Mouse (Mus musculus) MEL (cell line): Measurements from ENCODE around the gene Fcrls. TPM values are rescaled to one million over a fixed set of nuclear protein-coding genes. Genes with fewer than 3 reads are reported as not detected.

ENCODE experiments used
- DNase-seq: peaks from one replicate; pipeline ENCODE4 v3.0.0; 2011; ENCODE audit warnings: low read depth, low spot score
- H3K27ac ChIP-seq: 2 replicates; pipeline ENCODE4 v1.5.1; 2012; ENCODE audit warnings: low read depth, mild to moderate bottlenecking, control low read depth, low read length, moderate library complexity; ENCODE audit not compliant: control insufficient read depth
- H3K27me3 ChIP-seq, 2 experiments: fragments of 150-350 bp in 1 of 2; sonication (generic) in 1 of 2; 2 replicates each; pipeline ENCODE4 v1.6.1; 2012; ENCODE audit warnings: low read length in 2 of 2, mild to moderate bottlenecking in 2 of 2, improper control_type of control experiment in 1 of 2, moderate library complexity in 1 of 2; ENCODE audit not compliant: insufficient read depth in 2 of 2, control insufficient read depth in 1 of 2
- H3K36me3 ChIP-seq, 2 experiments: 2 replicates each; pipeline ENCODE4 v1.6.1; 2012 to 2014; ENCODE audit warnings: low read length in 2 of 2, improper control_type of control experiment in 1 of 2, inconsistent platforms in 1 of 2, mild to moderate bottlenecking in 1 of 2; ENCODE audit not compliant: insufficient read depth in 2 of 2, control insufficient read depth in 1 of 2
- H3K4me1 ChIP-seq, 2 experiments: fragments of 150-350 bp in 1 of 2; sonication (generic) in 1 of 2; 2 replicates each; pipeline ENCODE4 v1.6.1; 2012; ENCODE audit warnings: low read length in 2 of 2, improper control_type of control experiment in 1 of 2, mild to moderate bottlenecking in 1 of 2; ENCODE audit not compliant: insufficient read depth in 2 of 2, control insufficient read depth in 1 of 2
- H3K4me3 ChIP-seq, 2 experiments: fragments of 150-350 bp in 1 of 2; sonication (generic) in 1 of 2; 2 replicates each; pipeline ENCODE4 v1.5.1; 2012; ENCODE audit warnings: low read depth in 2 of 2, low read length in 2 of 2, mild to moderate bottlenecking in 2 of 2, moderate library complexity in 2 of 2, control low read depth in 1 of 2, improper control_type of control experiment in 1 of 2; ENCODE audit not compliant: control insufficient read depth in 1 of 2, insufficient read depth in 1 of 2
- H3K79me2 ChIP-seq: 2 replicates; pipeline ENCODE4 v1.6.1; 2012; ENCODE audit warnings: mild to moderate bottlenecking, low read length, moderate library complexity; ENCODE audit not compliant: control insufficient read depth, poor library complexity, insufficient read depth
- H3K9ac ChIP-seq: 2 replicates; pipeline ENCODE4 v1.6.1; 2012; ENCODE audit warnings: low read depth, mild to moderate bottlenecking, control low read depth, low read length, moderate library complexity; ENCODE audit not compliant: control insufficient read depth, poor library complexity, severe bottlenecking
- H3K9me3 ChIP-seq: fragments of 150-350 bp; sonication (generic); replicated peaks from 2 replicates; pipeline ENCODE4 v1.6.1; 2012; ENCODE audit warnings: mild to moderate bottlenecking, low read length, improper control_type of control experiment, moderate library complexity; ENCODE audit not compliant: insufficient read depth
- BHLHE40 ChIP-seq: IDR thresholded peaks from 2 replicates; pipeline ENCODE4 v1.6.1; 2012; ENCODE audit warnings: low read depth, mild to moderate bottlenecking, inconsistent platforms, low read length, improper control_type of control experiment, borderline replicate concordance
- CHD1 ChIP-seq: IDR thresholded peaks from 2 replicates; pipeline ENCODE4 v1.6.1; 2012; ENCODE audit warnings: low read depth, mild to moderate bottlenecking, inconsistent platforms, low read length, improper control_type of control experiment
- CTCF ChIP-seq, 3 experiments: IDR thresholded peaks in 2 of 3; conservative IDR thresholded peaks in 1 of 3; 2 replicates each; pipeline ENCODE4 v1.5.1; 2011 to 2012; ENCODE audit warnings: low read length in 3 of 3, low read depth in 2 of 3, mild to moderate bottlenecking in 2 of 3, improper control_type of control experiment in 1 of 3, inconsistent platforms in 1 of 3, mixed read lengths in 1 of 3, moderate library complexity in 1 of 3; ENCODE audit not compliant: control insufficient read depth in 1 of 3, insufficient read depth in 1 of 3, poor library complexity in 1 of 3, severe bottlenecking in 1 of 3
- E2F4 ChIP-seq: IDR thresholded peaks from 2 replicates; pipeline ENCODE4 v1.6.1; 2011; ENCODE audit warnings: low read depth, low read length, improper control_type of control experiment, borderline replicate concordance
- GABPA ChIP-seq: IDR thresholded peaks from 2 replicates; pipeline ENCODE4 v1.6.1; 2012; ENCODE audit warnings: low read depth, mild to moderate bottlenecking, inconsistent platforms, low read length, improper control_type of control experiment, moderate library complexity
- GATA1 ChIP-seq: IDR thresholded peaks from 2 replicates; pipeline ENCODE4 v1.6.1; 2011; ENCODE audit warnings: low read depth, low read length, improper control_type of control experiment
- HCFC1 ChIP-seq: IDR thresholded peaks from 2 replicates; pipeline ENCODE4 v1.6.1; 2012; ENCODE audit warnings: low read depth, mild to moderate bottlenecking, inconsistent platforms, low read length, improper control_type of control experiment, moderate library complexity
- JUND ChIP-seq: IDR thresholded peaks from 2 replicates; pipeline ENCODE4 v1.6.1; 2011; ENCODE audit warnings: low read depth, mild to moderate bottlenecking, improper control_type of control experiment, low read length
- KAT2A ChIP-seq: conservative IDR thresholded peaks from 2 replicates; pipeline ENCODE4 v1.6.1; 2012; ENCODE audit warnings: low read depth, low read length, improper control_type of control experiment, inconsistent platforms
- MAFK ChIP-seq: IDR thresholded peaks from 2 replicates; pipeline ENCODE4 v1.6.1; 2011; ENCODE audit warnings: low read depth, mild to moderate bottlenecking, low read length, improper control_type of control experiment, borderline replicate concordance
- MAZ ChIP-seq: IDR thresholded peaks from 2 replicates; pipeline ENCODE4 v1.6.1; 2012; ENCODE audit warnings: low read depth, mild to moderate bottlenecking, inconsistent platforms, low read length, improper control_type of control experiment
- MEF2A ChIP-seq: IDR thresholded peaks from 2 replicates; pipeline ENCODE4 v1.6.1; 2014; ENCODE audit warnings: low read depth, mild to moderate bottlenecking, inconsistent platforms, low read length, improper control_type of control experiment; ENCODE audit not compliant: poor library complexity, insufficient replicate concordance, severe bottlenecking; ENCODE audit errors: extremely low read depth
- MXI1 ChIP-seq: IDR thresholded peaks from 2 replicates; pipeline ENCODE4 v1.6.1; 2011; ENCODE audit warnings: mild to moderate bottlenecking, low read depth, low read length, improper control_type of control experiment
- MYB ChIP-seq: IDR thresholded peaks from 2 replicates; pipeline ENCODE4 v1.6.1; 2011; ENCODE audit warnings: mild to moderate bottlenecking, low read depth, low read length, improper control_type of control experiment
- NELFE ChIP-seq: IDR thresholded peaks from 2 replicates; pipeline ENCODE4 v1.6.1; 2011; ENCODE audit warnings: low read depth, low read length, improper control_type of control experiment
- POLR2AphosphoS5 ChIP-seq: IDR thresholded peaks from 2 replicates; pipeline ENCODE4 v1.6.1; 2012; ENCODE audit warnings: low read depth, borderline replicate concordance, mild to moderate bottlenecking, inconsistent platforms, low read length, moderate library complexity, mixed read lengths
- RAD21 ChIP-seq: IDR thresholded peaks from 2 replicates; pipeline ENCODE4 v1.6.1; 2011; ENCODE audit warnings: mild to moderate bottlenecking, low read depth, low read length, improper control_type of control experiment
- RCOR1 ChIP-seq: IDR thresholded peaks from 2 replicates; pipeline ENCODE4 v1.6.1; 2012; ENCODE audit warnings: low read depth, mild to moderate bottlenecking, inconsistent platforms, low read length, improper control_type of control experiment
- SIN3A ChIP-seq: IDR thresholded peaks from 2 replicates; pipeline ENCODE4 v1.6.1; 2012; ENCODE audit warnings: low read length, improper control_type of control experiment, inconsistent platforms
- SMC3 ChIP-seq: IDR thresholded peaks from 2 replicates; pipeline ENCODE4 v1.6.1; 2011; ENCODE audit warnings: low read depth, low read length, improper control_type of control experiment
- TAL1 ChIP-seq: IDR thresholded peaks from 2 replicates; pipeline ENCODE4 v1.6.1; 2012; ENCODE audit warnings: mild to moderate bottlenecking, inconsistent platforms, low read length, moderate library complexity, mixed read lengths
- UBTF ChIP-seq: IDR thresholded peaks from 2 replicates; pipeline ENCODE4 v1.6.1; 2012; ENCODE audit warnings: low read depth, mild to moderate bottlenecking, inconsistent platforms, low read length, improper control_type of control experiment, moderate library complexity, borderline replicate concordance; ENCODE audit not compliant: insufficient read depth
- USF2 ChIP-seq, 2 experiments: IDR thresholded peaks; 2 replicates each; pipeline ENCODE4 v1.6.1; 2011 to 2012; ENCODE audit warnings: improper control_type of control experiment in 2 of 2, low read length in 2 of 2, borderline replicate concordance in 1 of 2, inconsistent platforms in 1 of 2, low read depth in 1 of 2, mild to moderate bottlenecking in 1 of 2; ENCODE audit not compliant: insufficient read depth in 1 of 2
- ZC3H11A ChIP-seq: IDR thresholded peaks from 2 replicates; pipeline ENCODE4 v1.6.1; 2012; ENCODE audit warnings: low read depth, mild to moderate bottlenecking, inconsistent platforms, low read length, improper control_type of control experiment
- ZMIZ1 ChIP-seq: IDR thresholded peaks from 2 replicates; pipeline ENCODE4 v1.6.1; 2012; ENCODE audit warnings: low read depth, mild to moderate bottlenecking, inconsistent platforms, low read length, improper control_type of control experiment, moderate library complexity
- polyA plus RNA-seq, 2 experiments: library from polyadenylated mRNA; stranded (reverse) in 1 of 2; unstranded in 1 of 2; fragments of >175 nt in 1 of 2; fragments of >200 nt in 1 of 2; gene quantifications; 2 replicates each; pipeline versions ENCODE4 v1.2.1 to v1.2.4; 2012; ENCODE audit warnings: low replicate concordance in 2 of 2, low read depth in 1 of 2; ENCODE audit not compliant: insufficient read length in 2 of 2, insufficient read depth in 1 of 2, missing spikeins in 1 of 2
- total RNA-seq: library from RNA; depleted of rRNA; stranded (reverse); fragments of 300-350 nt; gene quantifications from 2 replicates; pipeline ENCODE4 v1.2.3, GENCODE M21; 2012

Fcrls gene
- total and polyA plus RNA-seq, 3 experiments, result not detected

GRCm38 (mm10) chr3:87223636-87224035 is 39.9 kb downstream of the Fcrls start:
- H3K36me3 ChIP-seq, result no peaks in the 10 kb centered on the region
- H3K27ac ChIP-seq, result no peak overlapping the region
- no peak overlapping the region for H3K9ac ChIP-seq
- H3K4me1 ChIP-seq, result no peaks in the 10 kb centered on the region
- H3K79me2 ChIP-seq, result no peaks in the 10 kb centered on the region
- H3K4me3 ChIP-seq, result no peak overlapping the region
- H3K27me3 ChIP-seq, result no peaks in the 10 kb centered on the region
- no peak for DNase-seq
- no peak for TF ChIP-seq GATA1
- TF ChIP-seq CHD1, result no peak
- TF ChIP-seq HCFC1, result no peak
- TF ChIP-seq MAZ, result no peak
- no peak for TF ChIP-seq SMC3
- TF ChIP-seq NELFE, result no peak
- TF ChIP-seq RCOR1, result no peak
- no peak for TF ChIP-seq MYB
- no peak for TF ChIP-seq ZC3H11A
- no peak for TF ChIP-seq SIN3A
- no peak for TF ChIP-seq BHLHE40
- no peak for TF ChIP-seq USF2 (IDR thresholded peaks at IDR 0.05; ENCODE audit: borderline replicate concordance in 1 of 2, insufficient read depth in 1 of 2, low read depth in 1 of 2, low read length in 2 of 2)
- no peaks in the 10 kb centered on the region for H3K9me3 ChIP-seq

DNA sequence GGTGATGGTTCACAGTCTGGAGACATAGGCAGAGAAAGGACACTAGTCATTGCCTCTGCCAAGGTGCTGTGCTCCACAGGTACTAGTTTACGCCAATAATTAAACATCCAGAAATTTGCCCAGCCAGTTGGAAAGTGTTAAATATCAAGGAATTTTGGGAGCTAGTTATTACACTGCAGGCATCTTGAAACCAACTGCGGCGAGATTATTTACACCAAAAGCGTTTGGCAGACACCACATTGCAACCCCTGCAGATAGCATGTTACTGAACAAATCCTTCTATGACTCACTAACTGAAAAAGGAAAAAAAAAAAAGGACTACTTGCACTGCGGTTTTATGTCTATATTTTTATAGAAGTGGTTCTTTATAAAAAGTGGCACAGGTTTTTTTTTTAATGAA is 41.2 kb downstream of the Fcrls start:
- no peaks in the 10 kb centered on the region for H3K27me3 ChIP-seq
- no peak overlapping the region for H3K4me3 ChIP-seq
- DNase-seq, result no peak
- no peak overlapping the region for H3K9ac ChIP-seq
- no peaks in the 10 kb centered on the region for H3K9me3 ChIP-seq
- no peaks in the 10 kb centered on the region for H3K79me2 ChIP-seq
- H3K27ac ChIP-seq, result no peak overlapping the region
- no peaks in the 10 kb centered on the region for H3K36me3 ChIP-seq
- no peak for TF ChIP-seq POLR2AphosphoS5
- no peak for TF ChIP-seq MEF2A
- TF ChIP-seq MYB, result no peak
- no peak for TF ChIP-seq CTCF (IDR thresholded peaks at IDR 0.05 in 2 of 3, conservative IDR thresholded peaks at IDR 0.05 in 1 of 3; ENCODE audit: control insufficient read depth in 1 of 3, insufficient read depth in 1 of 3, low read depth in 2 of 3, low read length in 3 of 3, poor library complexity in 1 of 3, severe bottlenecking in 1 of 3)
- no peaks in the 10 kb centered on the region for H3K4me1 ChIP-seq

DNA sequence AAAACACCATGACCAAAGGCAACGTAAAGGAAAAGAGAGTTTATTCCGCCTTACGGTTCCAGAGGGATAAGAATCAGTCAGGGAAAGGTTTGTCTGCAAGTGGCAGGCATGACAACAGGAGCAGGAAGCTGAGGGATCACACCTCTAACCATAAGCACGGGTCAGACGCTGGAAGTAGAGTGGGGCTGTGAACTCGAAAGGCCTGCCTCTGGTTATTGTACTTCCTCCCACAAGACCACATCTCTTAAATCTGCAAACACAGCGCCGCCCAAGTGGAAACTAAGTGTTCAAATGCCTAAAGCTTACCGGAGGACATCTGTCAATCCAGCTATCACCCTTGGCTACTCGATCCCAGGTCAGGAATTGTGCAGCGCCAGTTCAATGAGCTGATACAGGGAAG is 48.4 kb downstream of the Fcrls start:
- no peak for DNase-seq
- Histone ChIP-seq H3K9ac (no peak overlapping the region), H3K27me3 (no peaks in the 10 kb centered on the region), H3K9me3 (no peaks in the 10 kb centered on the region), H3K4me1 (no peaks in the 10 kb centered on the region), H3K79me2 (no peaks in the 10 kb centered on the region), H3K4me3 (no peak overlapping the region), H3K36me3 (no peaks in the 10 kb centered on the region), H3K27ac (no peak overlapping the region)
- TF ChIP-seq CTCF (IDR thresholded peaks at IDR 0.05 in 2 of 3, conservative IDR thresholded peaks at IDR 0.05 in 1 of 3; ENCODE audit: control insufficient read depth in 1 of 3, insufficient read depth in 1 of 3, low read depth in 2 of 3, low read length in 3 of 3, poor library complexity in 1 of 3, severe bottlenecking in 1 of 3), result no peak
- no peak for TF ChIP-seq MAFK
- no peak for TF ChIP-seq GATA1
- TF ChIP-seq BHLHE40, result no peak
- no peak for TF ChIP-seq RCOR1
- no peak for TF ChIP-seq MYB
- no peak for TF ChIP-seq TAL1
- no peak for TF ChIP-seq UBTF
- no peak for TF ChIP-seq E2F4
- no peak for TF ChIP-seq ZC3H11A
- TF ChIP-seq MXI1, result no peak
- TF ChIP-seq RAD21, result no peak
- TF ChIP-seq JUND, result no peak
- TF ChIP-seq GABPA, result no peak
- no peak for TF ChIP-seq KAT2A
- no peak for TF ChIP-seq SIN3A
- TF ChIP-seq MEF2A, result no peak
- no peak for TF ChIP-seq ZMIZ1
